Mouse (Mus musculus): ENCODE measurements around the gene Adcy3.

Adcy3 gene

GRCm38 (mm10) chr12:4132941-4133846 is at the start of gene Adcy3:
TSS of gene Adcy3 (plus strand) at chr12:4133103.
- DNase-seq = peak; percentile 80

DNA sequence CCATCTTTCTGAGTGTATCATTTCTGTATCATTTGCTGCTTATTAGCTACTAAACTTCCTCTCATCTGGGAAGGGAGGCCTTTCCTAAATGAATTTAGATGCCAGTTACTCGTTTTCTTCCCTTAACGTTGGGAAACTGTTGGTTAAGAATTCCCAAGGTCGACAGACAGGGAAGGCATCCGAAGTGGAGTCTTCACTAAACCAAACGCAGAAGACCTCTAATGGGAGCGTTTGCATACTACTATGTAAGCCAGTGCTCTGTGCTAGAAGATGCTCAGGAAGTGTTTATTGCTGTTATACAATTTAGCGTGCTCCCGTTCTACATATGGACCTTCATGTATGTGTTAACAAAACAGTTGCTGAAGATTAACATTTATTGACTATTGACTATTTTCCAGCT is 49.5 kb upstream of the Adcy3 start:
- no peak for DNase-seq

DNA sequence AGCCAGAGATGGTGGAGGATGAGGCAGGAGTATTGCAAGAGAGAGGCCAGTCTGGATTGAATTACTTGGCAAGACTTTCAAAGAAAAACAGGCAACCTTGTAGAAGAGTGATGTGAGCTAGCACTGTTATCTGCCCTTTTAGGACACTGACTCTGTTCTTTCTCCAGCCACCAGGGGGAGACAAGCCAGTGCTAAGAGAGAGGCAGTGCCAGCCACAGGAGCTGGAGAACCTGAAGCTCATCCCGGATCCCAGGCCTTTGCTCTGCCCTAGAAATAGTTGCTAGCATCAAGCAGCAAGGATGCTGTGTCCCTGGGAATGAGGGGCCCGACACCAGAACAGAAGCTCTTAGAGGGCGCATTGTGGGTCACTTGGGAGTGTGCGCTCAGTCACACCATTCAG is 25.5 kb upstream of the Adcy3 start:
- peak; percentile 82 for DNase-seq

GRCm38 (mm10) chr12:4116132-4116531 is 16.8 kb upstream of the Adcy3 start:
- DNase-seq = no peak

DNA sequence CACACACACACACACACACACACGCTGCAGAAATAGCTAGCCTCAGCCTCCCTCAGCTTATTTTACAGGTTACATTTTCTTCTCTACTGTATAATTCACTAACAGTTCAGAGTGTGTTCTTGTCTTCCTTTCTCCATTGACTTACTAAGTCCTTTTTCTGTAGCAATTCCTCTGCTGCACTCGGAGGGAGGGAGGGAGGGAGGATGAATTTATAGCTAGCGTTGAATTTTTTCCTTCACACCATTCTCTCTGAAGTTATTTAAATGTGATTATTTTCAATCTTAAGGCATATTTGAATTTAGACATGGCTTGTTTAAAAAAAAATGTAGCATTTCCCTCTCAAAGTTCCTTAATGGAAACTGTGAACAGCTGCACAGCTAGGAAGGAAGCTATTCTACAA is 15.8 kb upstream of the Adcy3 start:
- no peak for DNase-seq

DNA sequence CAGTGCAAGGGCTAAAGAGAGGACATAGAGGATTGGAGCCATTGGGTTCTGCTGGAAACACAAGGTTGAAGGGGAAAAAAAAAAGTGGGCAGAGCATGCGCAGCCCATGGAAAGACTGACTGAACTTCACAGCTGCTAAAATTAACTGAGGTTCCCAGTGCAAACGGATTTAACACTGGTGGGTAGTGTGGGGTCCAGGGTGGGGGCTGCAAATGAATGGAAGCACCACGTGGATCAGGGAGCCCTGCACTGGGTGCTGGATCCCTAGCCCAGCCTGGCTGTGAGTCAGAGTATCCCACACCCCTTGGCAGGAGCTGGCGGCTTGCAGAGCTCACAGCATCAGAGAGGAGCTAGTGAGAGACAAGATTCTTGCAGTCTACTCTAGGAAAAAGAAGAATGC is 15.3 kb upstream of the Adcy3 start:
- no peak for DNase-seq

DNA sequence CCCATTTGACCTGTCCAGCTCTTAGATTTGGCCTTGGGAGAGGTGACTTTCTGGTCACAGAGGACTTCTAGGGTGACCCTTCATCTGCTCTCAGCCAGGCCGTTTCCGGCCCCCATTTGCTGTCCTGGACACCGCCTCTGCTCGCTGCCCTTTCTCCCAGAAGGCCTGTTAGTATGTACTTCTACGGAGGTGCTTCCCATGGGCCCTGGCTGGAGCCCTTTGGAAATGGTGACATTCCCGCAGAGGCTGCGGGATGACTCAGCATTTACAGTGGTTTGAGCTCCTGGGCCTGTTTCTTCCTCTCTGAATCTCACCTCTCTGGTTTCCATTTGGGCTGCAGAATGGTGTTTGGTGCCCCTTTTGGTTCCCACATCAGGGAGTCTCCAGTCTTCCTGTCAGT is 5.6 kb upstream of the Adcy3 start:
- no peak for DNase-seq

- peak; percentile 12 for DNase-seq
These were observed 927 bp downstream of the Adcy3 start for GRCm38 (mm10) chr12:4133847-4134212.

DNA sequence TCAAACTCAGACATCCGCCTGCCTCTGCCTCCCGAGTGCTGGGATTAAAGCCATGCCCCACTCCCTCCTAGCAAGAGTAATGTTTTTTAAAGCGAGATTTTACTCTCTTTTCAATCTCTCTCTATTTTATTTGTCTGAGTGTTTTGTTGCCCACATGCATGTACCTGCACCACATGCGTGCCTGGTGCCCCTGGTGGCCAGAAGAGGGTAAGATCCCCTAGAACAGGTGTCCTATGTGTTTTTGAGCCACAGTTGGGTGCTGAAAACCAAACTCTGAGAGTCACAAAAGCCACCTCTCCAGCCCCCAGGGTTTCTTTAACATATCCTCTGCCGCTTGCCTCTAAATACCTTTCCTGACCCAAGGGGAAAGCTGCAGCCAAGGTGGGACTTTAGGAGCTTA is 10.3 kb downstream of the Adcy3 start:
- no peak for DNase-seq

- DNase-seq = no peak
These were observed 18.0 kb downstream of the Adcy3 start for GRCm38 (mm10) chr12:4150936-4151335.

DNA sequence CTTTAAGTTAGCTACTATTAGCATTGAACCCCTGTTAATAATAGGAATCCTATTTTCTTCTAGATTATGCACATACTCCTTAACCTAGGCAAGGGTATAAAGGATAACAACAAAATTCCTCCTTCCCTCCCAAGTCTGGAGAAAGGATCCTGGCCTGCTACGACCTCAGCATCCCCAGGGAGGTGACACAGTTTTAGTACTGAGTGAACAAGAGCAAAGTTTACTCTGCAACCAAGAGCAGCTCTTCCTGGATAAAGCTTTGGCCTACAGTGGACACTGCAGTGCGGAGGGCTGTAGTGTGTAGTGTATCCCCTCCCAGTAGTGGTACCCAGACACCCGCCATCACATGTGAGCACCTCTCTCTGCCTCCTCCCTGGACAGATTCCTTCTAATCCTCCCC is 19.1 kb downstream of the Adcy3 start:
- DNase-seq = no peak

DNA sequence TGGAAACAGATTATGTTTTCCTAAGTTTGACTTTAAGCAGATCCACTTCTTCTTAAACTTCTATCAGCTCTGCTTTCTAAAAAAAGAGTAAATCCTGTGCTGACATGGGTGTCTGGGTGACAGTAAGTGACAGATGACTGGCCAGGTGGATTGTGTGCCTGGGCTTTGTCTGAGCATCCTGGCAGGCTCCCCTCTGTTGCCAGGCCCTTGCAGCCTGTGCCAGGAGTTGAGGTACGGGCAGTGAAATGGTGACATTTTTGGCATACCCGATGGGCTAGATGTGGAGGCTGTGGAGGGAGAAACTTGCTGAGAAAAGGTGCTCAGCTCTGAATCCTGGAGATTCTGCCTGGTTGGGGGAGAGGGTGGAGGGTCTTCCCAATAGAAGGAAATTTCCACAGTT is 24.6 kb downstream of the Adcy3 start:
- DNase-seq = no peak

DNA sequence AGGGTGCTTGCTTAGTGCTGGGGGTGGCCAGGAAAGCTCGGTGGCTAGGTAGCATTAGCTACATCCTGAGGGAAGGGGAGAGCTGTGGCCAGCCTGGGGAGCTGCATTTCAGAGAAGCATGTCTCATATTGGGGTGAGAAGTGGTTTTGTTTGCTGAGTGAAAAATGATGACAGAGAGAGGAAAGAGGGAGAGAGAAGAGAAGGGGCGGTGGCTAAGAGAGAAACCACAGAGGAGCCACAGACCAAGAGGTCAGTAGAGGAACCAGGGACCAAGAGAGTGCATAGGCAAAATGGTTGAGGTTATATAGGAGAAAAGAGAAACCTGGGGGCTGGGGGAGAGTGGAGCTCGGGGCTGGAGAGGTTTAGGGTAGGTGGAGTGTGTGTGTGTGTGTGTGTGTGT is 25.3 kb downstream of the Adcy3 start:
- DNase-seq = no peak

DNA sequence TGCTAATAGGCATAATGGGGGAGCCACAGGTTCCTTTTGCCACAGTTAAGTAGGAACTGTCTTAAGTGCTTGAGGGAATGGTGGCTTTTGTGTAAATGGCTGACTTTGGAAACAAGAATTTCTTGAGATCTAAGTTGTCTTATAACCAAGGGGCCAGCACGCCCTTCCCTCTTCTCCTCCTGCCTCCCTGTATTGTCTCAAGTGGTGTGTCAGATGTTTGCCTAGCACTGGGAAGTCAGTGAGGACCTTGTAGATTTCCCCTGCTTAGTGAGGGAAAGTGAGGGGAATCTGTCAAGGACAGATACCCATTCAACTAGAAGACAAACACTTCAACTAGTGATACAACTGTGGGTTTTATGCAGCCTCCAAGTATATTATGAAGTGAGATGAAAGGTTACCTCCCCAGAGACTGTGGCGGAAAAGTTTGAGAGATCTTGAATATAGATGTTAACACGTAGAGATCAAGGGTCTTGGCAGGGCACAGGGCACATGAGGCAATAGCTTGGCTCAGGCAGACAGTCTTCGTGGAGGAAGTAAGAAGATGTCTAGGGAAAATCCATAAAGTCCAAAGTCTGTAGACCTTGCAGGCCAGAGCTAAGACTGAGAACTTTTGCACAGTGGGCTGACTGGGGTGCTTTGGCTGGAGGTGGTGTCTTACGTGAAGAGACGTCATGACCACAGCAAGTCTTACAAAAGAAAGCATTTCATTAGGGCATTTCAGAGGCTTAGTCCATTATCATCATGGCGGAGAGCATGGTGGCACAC is 26.1 kb downstream of the Adcy3 start:
- DNase-seq = no peak

- peak; percentile 24 for DNase-seq
These were observed 27.4 kb downstream of the Adcy3 start for GRCm38 (mm10) chr12:4160322-4160721.

DNA sequence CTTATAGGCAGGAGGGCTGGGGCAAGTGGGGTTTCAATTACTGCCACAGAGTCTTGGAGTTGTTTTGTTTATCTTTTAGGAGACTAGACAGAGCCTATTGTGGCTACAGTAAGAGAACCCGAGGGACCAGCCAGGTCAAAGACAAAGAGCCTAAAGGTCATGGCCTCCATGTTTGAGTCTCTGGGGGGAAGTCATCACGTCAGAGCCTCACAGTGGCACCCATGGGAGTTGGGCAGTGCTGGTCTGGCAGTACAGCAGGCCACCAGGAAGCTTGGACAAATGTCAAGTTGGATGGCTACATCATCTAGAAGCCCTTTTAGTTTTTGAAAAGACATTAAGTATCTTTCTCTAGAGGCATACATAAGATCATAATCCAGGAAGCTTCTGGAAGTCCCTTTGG is 30.0 kb downstream of the Adcy3 start:
- DNase-seq = no peak

DNA sequence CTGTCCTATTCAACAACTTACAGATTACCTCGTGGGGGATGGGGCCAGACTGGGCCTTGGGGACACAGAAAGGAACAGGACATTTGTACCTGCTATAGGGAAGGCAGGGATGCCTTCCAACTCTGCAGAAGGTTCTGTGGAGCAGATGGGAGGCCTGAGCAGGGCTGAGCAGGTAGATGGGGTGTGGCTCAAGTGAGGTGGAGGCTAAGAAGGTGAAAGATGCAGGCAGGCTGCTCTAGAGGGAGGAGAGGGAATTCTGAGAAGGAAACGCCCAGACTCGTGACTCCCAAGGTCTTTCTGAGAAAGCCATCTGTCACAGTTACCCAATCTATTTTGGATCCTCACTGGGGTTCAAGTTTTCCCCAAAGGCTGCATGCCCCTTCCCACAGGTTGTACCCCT is 34.1 kb downstream of the Adcy3 start:
- no peak for DNase-seq

- DNase-seq = no peak
These were observed 36.2 kb downstream of the Adcy3 start for GRCm38 (mm10) chr12:4169058-4169457.

GRCm38 (mm10) chr12:4169622-4170021 is 36.7 kb downstream of the Adcy3 start:
- DNase-seq = no peak

- no peak for DNase-seq
These were observed 40.3 kb downstream of the Adcy3 start for GRCm38 (mm10) chr12:4173108-4173790.

GRCm38 (mm10) chr12:4178839-4179238 is 45.9 kb downstream of the Adcy3 start:
- DNase-seq = peak; percentile 72

DNA sequence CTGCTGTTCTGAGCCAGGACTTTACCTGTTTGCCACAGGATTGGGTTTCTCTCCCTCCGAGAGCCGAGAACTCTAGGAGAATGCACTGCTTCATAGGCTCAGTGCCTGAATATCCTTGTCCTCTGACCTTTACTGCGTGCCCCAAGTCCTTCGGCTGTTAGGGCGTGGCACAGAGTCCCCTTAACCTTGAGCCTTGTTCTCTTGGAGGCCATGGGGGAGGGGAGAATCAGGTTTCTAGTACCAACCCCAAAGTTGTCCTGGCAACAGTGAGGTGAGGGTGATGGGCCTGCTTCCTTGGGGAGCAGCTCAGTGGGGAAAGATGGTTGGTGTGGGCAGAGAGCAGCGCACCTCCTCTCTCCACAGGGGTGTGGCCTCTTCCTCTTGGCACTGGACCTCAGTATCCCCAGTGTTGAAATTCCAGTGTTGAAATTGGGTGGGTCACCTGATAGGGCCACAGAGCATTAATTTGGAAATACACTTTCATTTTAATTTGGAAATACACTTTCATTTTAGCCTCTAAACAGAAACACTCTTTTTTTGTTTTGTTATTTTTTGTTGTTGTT is 46.8 kb downstream of the Adcy3 start:
- no peak for DNase-seq

DNA sequence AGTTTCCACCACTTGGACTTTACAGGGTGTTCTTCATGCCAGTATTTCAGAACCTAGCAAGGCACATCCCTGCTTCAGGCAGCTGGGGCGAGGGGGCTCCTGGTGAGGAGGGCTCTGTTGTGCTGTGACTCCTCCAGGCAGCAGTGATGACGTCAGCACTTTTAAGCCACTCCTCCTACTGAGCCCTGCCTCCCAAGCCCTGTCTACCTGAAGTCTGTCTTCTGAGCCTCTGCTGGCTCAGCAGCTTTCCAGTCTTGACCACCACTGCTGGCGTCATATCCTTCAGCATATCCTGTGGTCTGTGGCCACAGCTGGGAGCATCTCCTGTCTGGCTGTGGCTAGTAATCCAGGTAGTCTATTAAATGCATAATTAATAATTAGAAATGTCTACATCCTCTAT is 47.6 kb downstream of the Adcy3 start:
- no peak for DNase-seq

All from retina, postnatal 1 day (tissue).